Mouse (Mus musculus) heart, postnatal 36 days (tissue): ENCODE measurements around the gene Actl6a. TPM values are rescaled to one million over a fixed set of nuclear protein-coding genes. Genes with fewer than 3 reads are reported as not detected.
"Not testable (repeated sequence)": the region's sequence is repeated elsewhere in the genome, so short reads cannot be mapped to it uniquely, and the experiment has no call there.

Source experiments
- DNase-seq, 2 experiments: peaks; one replicate each; pipeline ENCODE4 v3.0.0; 2021 to 2022
- intact Hi-C: fragments of 180-260 bp; cut with DNase I; formaldehyde crosslinking; loops from one replicate; pipeline ENCODE4 v1.15.1; 2025
- total RNA-seq, 2 experiments: library from RNA; stranded (reverse); gene quantifications; 2 replicates each; pipeline ENCODE4 v1.2.3; 2021

Actl6a gene
- 10 to 100 TPM; 21.8 to 22.4 TPM for total RNA-seq

- intact Hi-C loops, result loop anchor here (5.0 kb wide), 1 partner anchor 173 kb away; no protein-coding TSS in a partner anchor
- not testable (repeated sequence) for DNase-seq
Measured at GRCm38 (mm10) chr3:32705647-32706348, at the start of gene Actl6a. Gene Actl6a (plus strand): TSS chr3:32706298.

GRCm38 (mm10) chr3:32656398-32656994 lies 49.6 kb upstream of the Actl6a start:
- DNase-seq, result no peak
- intact Hi-C loops, result loop anchor here (5.0 kb wide), 1 partner anchor 39 kb away; the partner anchor contains the start of gene Gnb4

- DNase-seq, result no peak
- intact Hi-C loops, result loop anchor here (5.0 kb wide), 1 partner anchor 41 kb away; the partner anchor contains the start of gene Gnb4
Measured at GRCm38 (mm10) chr3:32658401-32658800, 47.7 kb upstream of the Actl6a start.

GRCm38 (mm10) chr3:32658821-32659220 lies 47.3 kb upstream of the Actl6a start:
- intact Hi-C loops, result loop anchor here (5.0 kb wide), 1 partner anchor 42 kb away; the partner anchor contains the start of gene Gnb4
- peak; percentile 21 to 28 for DNase-seq

GRCm38 (mm10) chr3:32659506-32659905 lies 46.6 kb upstream of the Actl6a start:
- intact Hi-C loops, result loop anchor here (5.0 kb wide), 1 partner anchor 42 kb away; the partner anchor contains the start of gene Gnb4

GRCm38 (mm10) chr3:32660276-32660675 lies 45.8 kb upstream of the Actl6a start:
- intact Hi-C loops, result no loop called here
- DNase-seq, result no peak

More at GRCm38 (mm10) chr3:32659506-32659905, 46.6 kb upstream of the Actl6a start:
- DNase-seq, result no peak

GRCm38 (mm10) chr3:32660831-32661555 lies 45.1 kb upstream of the Actl6a start:
- intact Hi-C loops, result no loop called here
- DNase-seq, result no peak

- no peak for DNase-seq
- intact Hi-C loops, result no loop called here
Measured at GRCm38 (mm10) chr3:32661556-32661930, 44.6 kb upstream of the Actl6a start.

- DNase-seq, result peak in 1 of 2 experiments; percentile 31
- intact Hi-C loops, result no loop called here
Measured at GRCm38 (mm10) chr3:32668256-32668959, 37.7 kb upstream of the Actl6a start.

GRCm38 (mm10) chr3:32669211-32669610 lies 36.9 kb upstream of the Actl6a start:
- peak; percentile 13 to 40 for DNase-seq
- intact Hi-C loops, result no loop called here

GRCm38 (mm10) chr3:32670196-32670595 lies 35.9 kb upstream of the Actl6a start:
- no peak for DNase-seq
- intact Hi-C loops, result no loop called here

GRCm38 (mm10) chr3:32673151-32673550 lies 32.9 kb upstream of the Actl6a start:
- DNase-seq, result no peak
- intact Hi-C loops, result no loop called here

- no peak for DNase-seq
- intact Hi-C loops, result no loop called here
Measured at GRCm38 (mm10) chr3:32676393-32676792, 29.7 kb upstream of the Actl6a start.

GRCm38 (mm10) chr3:32682910-32683531 lies 23.1 kb upstream of the Actl6a start:
- intact Hi-C loops, result no loop called here
- no peak for DNase-seq

GRCm38 (mm10) chr3:32684631-32685030 lies 21.5 kb upstream of the Actl6a start:
- DNase-seq, result no peak
- intact Hi-C loops, result no loop called here

GRCm38 (mm10) chr3:32686537-32686936 lies 19.6 kb upstream of the Actl6a start:
- no peak for DNase-seq
- intact Hi-C loops, result no loop called here

- intact Hi-C loops, result no loop called here
- DNase-seq, result no peak
Measured at GRCm38 (mm10) chr3:32687156-32687555, 18.9 kb upstream of the Actl6a start.

- no peak for DNase-seq
- intact Hi-C loops, result no loop called here
Measured at GRCm38 (mm10) chr3:32689567-32689999, 16.5 kb upstream of the Actl6a start.

GRCm38 (mm10) chr3:32690008-32690407 lies 16.1 kb upstream of the Actl6a start:
- intact Hi-C loops, result no loop called here
- no peak for DNase-seq

GRCm38 (mm10) chr3:32690901-32691300 lies 15.2 kb upstream of the Actl6a start:
- intact Hi-C loops, result no loop called here

More at GRCm38 (mm10) chr3:32690901-32691300, 15.2 kb upstream of the Actl6a start:
- DNase-seq, result no peak
